Mouse (Mus musculus): ENCODE measurements around the gene Fam171a1.

DNA sequence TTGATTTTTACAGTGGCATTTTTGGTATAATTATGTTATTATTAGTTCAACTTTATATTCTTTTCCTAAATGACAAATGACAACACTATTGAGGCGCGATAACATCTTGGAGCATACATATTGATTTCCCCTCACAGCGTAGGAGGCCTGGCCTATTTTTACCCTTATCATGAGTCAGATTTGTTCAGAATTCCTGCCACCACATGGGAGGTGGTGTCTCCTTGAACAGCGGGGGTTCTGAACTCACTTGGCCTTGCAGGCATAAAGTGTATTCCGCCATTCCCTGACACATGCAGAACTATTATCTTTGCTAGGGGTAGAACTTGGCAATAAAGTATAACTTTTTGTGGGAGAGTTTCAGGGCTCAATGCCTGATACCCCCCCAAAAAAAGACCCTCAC is 30.3 kb downstream of the Fam171a1 start:
- TF ChIP-seq CTCF (IDR thresholded peaks at IDR 0.05; ENCODE audit: borderline replicate concordance, control insufficient read depth, extremely low read depth, insufficient read depth, low read length, poor library complexity) (no peak), POLR2A (IDR thresholded peaks at IDR 0.05; ENCODE audit: control insufficient read depth, extremely low read depth, insufficient read depth, low read length, poor library complexity) (no peak)
